Mouse (Mus musculus): ENCODE results near the gene Cd72.

The Cd72 gene

DNA sequence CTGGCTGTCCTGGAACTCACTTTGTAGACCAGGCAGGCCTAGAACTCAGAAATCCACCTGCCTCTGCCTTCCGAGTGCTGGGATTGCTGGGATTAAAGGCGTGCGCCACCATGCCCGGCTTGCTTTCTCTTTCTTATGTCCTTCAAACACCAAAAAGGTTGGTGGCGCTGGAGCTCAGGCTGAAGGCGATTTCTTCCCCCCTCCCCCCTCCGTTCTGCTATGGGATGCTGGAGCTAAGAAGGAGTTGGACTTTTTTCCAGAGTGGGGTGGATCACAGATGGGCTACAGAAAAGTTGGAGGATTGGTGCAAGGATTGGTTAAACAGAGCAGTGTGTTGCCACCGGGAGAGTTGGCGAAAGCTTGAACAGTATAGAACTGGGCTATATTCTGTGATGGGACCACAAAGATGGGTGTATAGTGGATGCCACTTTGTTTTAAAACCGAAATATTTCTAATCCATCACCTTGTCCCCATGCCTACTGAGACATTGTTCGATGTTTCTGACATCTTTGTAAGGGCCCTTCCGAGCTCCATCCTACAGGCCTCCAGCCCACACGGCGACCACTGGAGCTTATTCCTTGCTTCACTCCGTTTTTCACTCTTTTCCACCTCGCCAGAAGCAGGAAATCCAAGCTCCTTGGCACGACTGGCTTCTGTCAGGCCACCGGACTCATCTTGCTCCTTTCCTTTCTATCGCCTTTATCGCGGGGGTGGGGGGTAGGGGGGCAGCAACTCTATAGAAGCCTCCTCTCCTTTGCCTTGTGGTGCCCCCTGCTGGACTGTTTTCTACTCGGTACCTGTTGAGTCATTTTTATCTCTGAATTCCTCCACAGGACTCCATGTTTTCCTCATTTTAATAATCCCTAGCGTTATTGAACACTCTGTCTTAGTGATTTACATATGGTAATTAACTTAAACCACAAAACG is 24.7 kb upstream of the Cd72 start:
- intact Hi-C loops (cut with DNase I): loop anchor here (2.0 kb wide), 1 partner anchor 36 kb away; no protein-coding TSS in a partner anchor

DNA sequence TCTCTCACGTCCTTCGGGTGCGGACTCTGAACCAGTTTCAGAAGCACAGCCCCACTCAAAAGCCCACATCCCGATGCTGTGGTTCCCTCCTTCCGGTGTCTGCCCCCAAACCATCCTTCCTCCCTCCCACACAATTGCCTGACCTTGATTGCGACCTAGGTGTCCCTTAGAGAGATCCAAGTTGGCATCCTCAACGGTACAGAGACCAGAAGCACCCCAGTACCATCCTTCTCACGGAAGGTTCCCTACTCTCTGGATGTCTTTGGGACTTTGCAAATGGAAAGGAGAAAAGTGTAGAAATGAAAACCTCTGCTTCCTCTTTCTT is 24.1 kb upstream of the Cd72 start:
- intact Hi-C loops (cut with DNase I): loop anchor here (2.0 kb wide), 1 partner anchor 36 kb away; no protein-coding TSS in a partner anchor

DNA sequence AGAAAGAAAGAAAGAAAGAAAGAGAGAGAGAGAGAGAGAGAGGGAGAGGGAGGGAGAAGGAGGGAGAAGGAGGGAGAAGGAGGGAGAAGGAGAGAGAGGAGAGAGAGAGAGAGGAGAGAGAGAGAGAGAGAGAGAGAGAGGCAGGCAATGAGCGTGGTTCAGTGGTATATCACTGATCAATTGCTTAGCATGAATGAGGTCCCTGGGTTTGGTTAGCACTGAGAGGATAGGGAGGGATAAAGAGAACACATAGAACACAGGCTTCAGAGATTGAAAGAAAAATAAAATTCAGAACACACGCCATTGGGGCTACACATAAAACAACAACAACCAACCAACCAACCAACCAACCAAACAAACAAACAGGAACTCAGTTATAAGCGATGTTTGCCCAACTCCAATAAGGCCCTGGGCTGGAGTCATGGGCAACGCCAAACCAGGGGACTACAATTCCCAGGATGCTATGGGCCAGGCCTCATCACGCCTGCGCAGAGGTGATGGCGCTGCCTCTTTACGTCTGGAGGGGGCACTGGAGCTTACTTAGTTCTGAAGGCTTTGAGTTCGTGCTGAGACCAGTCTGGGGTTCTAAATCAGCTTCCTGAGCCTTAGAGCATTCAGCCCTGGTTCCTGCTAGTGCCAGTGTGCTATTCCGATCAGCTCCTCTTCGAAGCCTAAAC is 23.6 kb upstream of the Cd72 start:
- intact Hi-C loops (cut with DNase I): loop anchor here (2.0 kb wide), 1 partner anchor 35 kb away; no protein-coding TSS in a partner anchor

DNA sequence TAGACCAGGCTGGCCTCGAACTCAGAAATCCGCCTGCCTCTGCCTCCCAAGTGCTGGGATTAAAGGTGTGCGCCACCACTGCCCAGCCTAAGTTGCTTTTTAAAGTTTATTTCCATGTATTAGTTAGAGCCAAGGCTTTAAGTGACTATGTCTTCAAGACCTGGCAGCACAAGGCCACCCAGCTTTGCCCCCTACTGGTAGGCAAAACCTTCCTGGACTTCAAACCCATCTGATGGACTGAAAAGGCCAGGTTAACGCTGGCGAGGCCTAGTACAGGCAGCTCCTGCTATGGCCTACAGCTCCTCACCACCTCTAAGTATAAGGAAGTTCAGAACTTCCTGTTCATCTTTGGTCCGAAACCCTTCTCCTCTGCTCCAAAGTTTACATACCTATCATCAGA is 22.2 kb upstream of the Cd72 start:
- intact Hi-C loops (cut with DNase I): no loop called here

DNA sequence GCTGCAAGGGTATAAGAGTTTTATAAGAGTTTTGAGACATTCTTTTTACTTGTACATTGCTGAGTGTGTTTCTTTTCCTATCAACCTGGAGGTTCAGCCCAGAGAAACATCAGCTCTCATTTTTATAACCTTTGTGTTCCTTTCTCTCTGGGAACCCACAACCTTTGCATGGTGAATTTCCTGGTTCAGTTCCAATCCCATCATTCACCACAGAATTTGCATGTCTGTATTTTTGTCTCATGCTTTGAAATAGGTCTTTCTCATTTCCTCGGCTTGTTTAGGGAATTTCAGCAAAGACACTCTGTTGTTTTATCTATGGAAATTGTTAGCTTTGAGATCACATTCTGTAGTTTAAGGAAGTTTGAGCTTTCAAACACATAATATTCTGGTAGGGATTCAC is 19.2 kb upstream of the Cd72 start:
- intact Hi-C loops (cut with DNase I): no loop called here

DNA sequence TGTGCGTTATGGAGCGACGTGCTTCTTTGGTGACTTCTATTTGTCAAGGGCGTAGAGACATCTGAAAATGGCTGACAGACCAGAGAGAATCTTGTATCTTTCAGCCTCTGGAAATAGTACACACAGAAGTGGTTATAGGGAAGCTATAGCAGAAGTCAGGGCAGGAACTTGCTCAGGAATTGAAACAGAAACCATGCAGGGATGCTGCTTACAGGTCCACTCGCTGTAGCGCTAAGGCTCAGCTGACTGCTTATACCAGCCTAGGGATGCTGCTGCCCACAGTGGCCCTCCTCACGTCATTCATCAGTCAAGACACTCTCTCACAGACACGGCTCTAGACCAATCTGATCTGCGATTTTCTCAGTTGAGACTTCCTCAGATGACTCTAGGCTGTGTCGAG is 15.9 kb upstream of the Cd72 start:
- intact Hi-C loops (cut with DNase I): no loop called here

DNA sequence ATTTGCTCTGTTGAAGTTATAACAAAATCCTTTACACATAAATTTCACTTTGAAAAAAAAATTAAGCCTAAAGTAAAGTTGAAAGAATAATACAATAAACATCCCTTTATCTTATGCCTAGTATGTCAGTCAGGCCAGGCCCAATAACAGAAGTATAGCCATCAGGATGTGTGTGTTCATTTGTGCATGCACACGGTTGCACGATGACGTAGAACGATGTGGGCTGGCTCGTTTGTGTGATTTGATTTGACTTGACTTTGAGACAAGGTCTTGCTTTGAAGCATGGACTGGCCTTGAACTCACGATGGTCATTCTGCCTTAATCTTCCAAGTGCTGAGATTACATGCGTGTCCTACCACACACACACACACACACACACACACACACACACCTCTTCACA is 12.4 kb upstream of the Cd72 start:
- intact Hi-C loops (cut with DNase I): no loop called here

DNA sequence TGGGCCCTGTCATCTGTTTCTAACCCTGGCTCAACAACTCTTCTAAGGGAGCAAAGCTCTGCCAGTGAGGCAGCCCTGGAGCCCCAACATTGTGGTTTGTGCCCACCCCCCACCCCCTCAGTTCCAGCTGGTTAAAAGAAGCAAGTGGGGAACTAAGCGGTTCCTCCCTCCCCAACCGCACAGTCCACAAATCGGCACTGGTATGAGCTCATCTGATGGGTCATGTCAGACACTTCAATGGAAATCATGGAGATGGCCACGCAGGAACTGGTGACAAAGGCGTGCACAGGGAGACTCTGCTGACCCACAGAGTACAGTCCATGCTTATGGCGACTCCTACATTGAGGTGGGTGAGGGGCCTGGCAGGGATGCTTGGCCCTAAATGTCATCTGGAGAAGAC is 11.5 kb upstream of the Cd72 start:
- intact Hi-C loops (cut with DNase I): no loop called here

DNA sequence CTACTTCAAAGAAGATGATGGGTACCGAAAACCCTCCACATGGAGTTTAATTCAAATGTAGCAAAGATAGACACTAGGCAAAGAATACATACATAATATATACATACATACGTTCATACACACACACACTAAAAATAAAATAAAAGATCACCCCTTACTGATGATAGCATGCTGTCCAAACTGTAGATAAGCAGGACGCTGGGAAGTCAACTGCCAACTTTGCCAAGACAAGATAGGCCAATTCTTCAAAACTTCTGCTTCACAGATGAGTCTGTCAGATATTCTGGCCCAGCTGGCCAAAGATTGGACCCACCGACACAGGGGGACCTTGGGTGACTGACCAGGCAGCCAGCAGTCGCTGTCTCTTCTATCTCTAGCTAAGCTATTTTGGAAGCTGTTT is 8.7 kb upstream of the Cd72 start:
- intact Hi-C loops (cut with DNase I): no loop called here

DNA sequence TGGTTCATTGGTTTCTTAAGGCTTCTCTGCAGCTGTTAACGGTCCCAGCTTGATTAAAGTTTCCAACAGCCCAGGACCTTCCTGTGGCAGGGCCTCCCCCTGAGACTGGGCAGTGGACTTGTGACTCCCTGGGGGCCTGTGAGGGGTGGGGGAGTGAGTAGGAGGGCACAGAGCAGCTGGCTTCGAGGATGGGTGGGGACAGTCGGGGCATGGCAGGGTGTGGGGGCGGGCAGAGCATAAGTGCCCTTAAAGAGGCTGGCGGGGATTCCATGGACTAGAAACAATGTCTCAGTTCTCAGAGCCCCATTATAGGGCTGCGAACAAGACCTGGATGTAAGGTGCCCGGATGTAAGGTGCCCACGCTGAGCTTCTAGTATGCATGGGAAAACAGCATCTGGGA is 2.7 kb upstream of the Cd72 start:
- intact Hi-C loops (cut with DNase I): no loop called here

DNA sequence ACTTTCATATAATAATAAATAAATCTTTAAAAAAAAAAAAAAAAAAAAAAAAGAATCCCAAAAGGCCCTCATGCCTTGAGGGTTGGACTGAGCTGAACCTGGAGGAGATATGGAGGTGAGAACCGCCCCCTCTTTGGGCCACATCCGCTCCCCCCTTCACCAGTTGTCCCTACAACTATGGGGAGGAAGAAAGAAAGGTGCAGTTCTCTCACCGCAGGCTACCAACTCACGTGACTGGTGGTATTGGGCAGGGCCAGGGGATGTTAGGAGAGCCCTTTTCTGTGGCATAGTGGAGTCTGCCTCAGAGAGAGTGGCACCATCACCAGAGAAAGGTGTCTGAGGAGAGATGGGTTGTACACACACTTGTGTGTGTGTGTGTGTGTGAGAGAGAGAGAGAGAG is 2.0 kb upstream of the Cd72 start:
- intact Hi-C loops (cut with DNase I): no loop called here

DNA sequence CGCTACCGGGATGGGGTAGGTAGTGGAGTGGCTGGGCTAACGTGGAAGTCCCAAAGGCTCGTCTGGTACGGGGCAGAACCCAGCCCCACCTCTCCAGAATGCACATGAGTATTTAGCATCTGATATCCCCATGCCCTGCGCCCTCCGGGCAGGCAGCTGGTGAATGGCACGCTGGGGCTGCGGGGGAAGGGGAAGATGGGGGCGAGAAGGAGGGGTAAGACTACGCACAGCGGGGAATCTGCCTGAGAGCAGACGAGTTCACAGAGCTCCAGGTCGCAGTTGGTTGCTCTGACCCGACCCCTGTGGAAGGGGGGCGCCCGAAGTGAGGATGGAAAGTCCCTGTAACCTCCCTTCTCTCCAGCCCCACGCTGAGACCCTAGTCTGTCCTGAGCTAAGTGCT is 1.0 kb downstream of the Cd72 start:
- intact Hi-C loops (cut with DNase I): no loop called here

DNA sequence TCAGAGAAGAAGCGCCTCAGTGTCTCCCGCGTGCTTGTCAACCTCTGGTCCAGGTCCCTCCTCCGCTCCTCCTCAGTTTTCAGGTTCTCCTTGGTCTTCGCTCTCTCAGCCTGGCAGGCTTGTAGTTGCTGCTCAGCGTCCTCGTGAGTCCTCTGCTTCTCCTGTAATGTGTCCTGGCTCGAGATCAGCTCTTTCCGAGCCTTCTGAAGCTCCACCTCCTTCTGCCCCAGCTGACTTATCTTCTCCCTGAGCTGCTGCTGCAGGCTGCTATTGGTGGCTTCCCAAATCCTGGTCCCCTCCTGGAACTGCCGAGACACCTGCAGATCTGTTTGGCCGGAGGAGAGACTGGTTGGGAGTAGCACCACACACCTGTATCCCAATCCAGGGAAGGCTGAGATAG is 2.1 kb downstream of the Cd72 start:
- intact Hi-C loops (cut with DNase I): no loop called here

DNA sequence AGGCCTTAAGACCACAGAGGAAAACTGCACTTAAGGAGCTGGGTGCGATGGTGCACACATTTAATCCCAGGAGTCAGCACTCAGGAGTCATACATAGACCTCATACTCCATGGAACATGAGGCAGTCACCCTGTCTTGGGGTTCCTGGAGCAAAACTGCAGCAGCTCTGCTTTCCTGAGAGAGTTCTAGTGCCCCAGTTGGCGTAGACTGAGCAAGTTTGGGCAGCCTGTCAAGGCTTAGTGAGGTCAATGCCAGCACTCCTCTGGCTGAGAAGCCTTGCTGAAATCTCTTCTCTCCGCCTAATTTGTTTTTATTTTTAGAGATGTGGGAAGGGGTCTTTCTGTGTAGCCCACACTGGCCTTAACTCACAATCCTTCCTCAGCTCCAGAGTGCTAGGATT is 5.9 kb downstream of the Cd72 start:
- intact Hi-C loops (cut with DNase I): loop anchor here (10.0 kb wide), 1 partner anchor 76 kb away; the partner anchor contains the start of gene Tpm2

DNA sequence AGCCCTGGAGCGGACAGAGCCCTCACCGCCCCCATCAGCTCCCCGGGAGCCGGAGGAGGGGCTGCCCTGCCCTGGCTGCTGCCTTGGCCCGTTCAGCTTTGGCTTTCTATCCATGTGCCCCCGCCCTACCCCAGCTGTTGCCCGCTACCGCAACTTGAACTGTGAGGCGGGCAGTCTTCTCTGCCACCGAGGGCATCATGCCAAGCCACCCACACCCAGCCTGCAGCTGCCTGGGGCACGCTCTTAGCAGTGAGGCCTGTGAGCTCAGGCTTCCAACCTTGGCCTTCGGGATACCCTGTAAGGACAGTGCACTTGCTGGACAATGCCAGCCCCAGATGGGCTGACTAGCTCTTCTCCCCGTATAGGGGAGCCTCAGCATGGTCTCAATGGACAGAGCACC is 7.2 kb downstream of the Cd72 start:
- intact Hi-C loops (cut with DNase I): loop anchor here (10.0 kb wide), 1 partner anchor 78 kb away; the partner anchor contains the start of gene Tpm2

DNA sequence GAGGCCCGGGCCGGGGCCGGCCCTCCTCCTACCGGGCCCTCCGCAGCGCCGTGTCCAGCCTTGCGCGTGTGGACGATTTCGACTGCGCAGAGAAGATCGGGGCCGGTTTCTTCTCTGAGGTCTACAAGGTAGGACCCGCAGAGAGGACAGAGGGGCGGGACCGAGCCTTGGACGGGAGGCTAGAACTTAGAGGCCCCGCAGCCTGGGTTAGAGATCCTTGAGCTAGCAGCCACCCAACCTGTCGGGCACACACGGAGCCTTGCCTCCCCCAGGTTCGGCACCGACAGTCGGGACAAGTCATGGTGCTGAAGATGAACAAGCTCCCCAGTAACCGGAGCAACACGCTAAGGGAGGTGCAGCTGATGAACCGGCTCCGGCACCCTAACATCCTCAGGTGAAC is 10.9 kb downstream of the Cd72 start:
- intact Hi-C loops (cut with DNase I): loop anchor here (2.0 to 10.0 kb wide), 2 partner anchors 35 to 81 kb away; partner anchors contain the start of gene Tpm2

DNA sequence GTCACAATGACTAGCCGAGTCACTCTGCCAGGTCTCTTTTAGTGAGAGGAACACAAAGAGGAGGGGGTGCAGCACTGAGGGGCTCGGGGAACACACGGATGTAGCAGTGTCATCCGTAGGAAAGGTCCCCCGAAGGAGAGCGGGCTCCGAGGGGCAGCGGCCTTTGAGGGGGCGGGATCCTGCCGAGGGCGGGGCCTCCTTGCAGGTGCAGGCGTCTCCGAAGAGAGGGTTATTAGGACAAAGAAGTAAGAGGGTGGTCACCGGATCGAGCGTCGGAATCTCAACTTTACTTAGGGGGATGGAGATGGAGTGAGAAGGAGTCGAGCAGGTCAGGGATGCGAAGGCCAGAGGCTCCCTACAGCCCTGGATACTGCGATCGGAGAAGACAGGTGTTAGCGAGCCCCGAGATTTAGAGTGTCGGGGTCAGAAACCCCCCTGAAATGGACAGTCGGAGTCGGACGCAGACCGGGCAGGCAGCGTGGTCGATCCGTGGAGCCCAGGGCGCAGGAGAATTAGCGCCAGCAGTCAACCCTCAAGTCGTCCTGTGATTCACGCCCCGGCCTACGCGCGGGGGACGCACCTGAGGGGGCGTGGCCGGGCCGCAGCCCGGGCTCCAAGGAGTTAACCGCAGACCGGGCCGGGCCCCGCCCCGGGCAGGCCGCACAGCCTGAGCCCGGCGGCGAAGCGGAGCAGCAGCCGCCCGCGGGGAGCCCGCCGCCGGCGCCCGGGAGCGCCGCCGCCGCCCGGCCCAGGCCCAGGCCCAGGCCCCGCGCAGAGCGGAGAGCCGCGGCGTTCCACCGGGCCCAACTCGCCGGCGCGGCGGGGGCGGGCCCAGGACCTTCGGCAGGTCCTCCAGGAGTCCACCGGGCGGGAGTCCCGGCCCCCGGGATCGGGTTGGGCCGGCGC is 11.7 kb downstream of the Cd72 start:
- intact Hi-C loops (cut with DNase I): loop anchor here (2.0 to 10.0 kb wide), 2 partner anchors 36 to 82 kb away; partner anchors contain the start of gene Tpm2

DNA sequence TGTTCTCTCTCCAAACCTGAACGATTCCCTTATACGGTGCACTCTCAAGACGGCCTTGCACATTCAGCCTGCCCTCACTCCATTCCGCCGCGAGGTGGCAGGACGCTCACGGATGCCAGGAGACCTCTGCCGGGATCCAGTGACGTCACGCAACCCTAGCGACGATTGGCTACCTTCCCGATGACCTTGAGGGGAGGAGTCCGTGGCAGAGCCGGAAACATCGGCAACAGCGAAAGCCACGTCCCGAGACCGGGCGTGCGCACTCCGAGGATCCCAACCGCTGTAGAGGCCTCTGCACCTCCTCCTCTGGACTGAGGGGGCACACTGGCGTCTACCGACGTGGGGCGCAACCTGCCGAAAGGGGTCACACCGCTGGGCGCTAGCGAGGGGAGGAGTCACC is 12.4 kb downstream of the Cd72 start:
- intact Hi-C loops (cut with DNase I): loop anchor here (2.0 to 10.0 kb wide), 2 partner anchors 37 to 83 kb away; partner anchors contain the start of gene Tpm2

DNA sequence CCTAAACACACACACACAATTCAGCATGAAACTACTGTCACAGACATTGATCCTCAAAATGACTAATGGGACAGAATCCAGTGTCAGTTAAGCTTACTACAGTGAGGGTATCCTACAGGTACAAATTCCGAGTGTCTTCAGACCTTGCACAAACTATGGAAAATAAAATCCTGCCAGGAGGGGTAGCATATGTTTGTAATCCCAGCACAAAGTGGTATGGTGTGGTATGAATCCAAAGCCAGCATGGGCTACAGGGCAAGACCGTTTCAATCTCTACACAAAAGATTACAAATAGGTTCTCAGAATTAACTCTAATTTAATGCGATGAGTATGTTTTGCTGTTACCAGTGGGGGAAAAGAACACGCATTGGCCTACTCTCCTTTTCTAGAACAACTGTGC is 12.8 kb downstream of the Cd72 start, which contains the start of gene Tesk1:
Gene Tesk1, plus strand, starts transcription at position 301 of the 400 bp plus-strand sequence.
- intact Hi-C loops (cut with DNase I): loop anchor here (2.0 to 10.0 kb wide), 2 partner anchors 37 to 83 kb away; partner anchors contain the start of gene Tpm2

DNA sequence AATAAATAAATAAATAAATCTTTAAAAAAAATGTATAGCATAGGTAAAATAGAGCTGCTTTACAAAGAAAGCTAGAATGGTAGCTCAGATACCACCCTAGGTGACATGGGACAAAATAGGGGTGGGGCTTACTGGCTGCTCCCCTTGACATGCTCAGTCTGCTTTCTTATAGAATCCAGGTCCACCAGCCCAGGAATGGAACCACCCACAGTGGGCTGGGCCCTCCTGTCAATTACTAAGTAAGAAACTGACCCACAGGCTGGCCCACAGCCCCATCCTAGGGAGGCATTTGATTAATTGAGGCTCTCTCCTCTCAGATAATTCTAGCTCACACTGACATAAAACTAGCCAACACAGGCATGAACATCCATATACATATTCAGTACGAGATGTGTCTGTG is 21.6 kb downstream of the Cd72 start:
- intact Hi-C loops (cut with DNase I): loop anchor here (5.0 kb wide), 1 partner anchor 279 kb away; the partner anchor contains the start of gene Olfr71

DNA sequence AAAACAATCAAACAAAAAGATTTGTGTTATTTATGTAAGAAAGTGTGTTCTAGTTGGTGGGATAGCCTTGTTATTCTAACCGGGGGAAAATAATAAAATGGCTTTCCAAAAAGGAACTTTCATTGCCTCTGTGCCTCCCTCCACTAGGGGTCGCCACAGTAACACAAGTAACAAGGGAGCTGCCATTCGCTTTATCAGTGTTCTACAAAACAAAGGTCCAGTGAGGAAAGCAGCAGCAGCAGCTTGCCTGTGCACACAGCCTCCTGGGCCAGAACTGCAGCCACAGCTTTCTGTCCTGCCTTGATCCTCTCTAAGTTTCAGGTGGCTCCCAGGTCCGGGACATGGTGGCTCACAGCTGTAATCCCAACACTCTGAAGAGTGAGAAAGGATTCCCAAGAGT is 22.7 kb downstream of the Cd72 start:
- intact Hi-C loops (cut with DNase I): loop anchor here (5.0 kb wide), 1 partner anchor 281 kb away; the partner anchor contains the start of gene Olfr71

Data from adrenal gland (tissue).